Comparison of ENCODE assay signal across 14 mouse cellular contexts in genomic region chrX:142650117-142650764, GRCm38 (mm10). TPM values are rescaled to one million over a fixed set of nuclear protein-coding genes. Genes with fewer than 3 reads are reported as not detected.
DNase-seq lines count a peak whose midpoint lies in the region; ATAC-seq lines count a peak whose summit lies in the region.
"Had no signal": no experiment of that assay in that cellular context is flagged by ENCODE, and none has a peak within 500 bp of the region (broad histone marks: within the 10 kb centered on the region; RNA-seq: fewer than 3 reads in every experiment).

No protein-coding gene starts in this region.

- H3K9ac ChIP-seq in limb, embryonic 13.5 days, result no peak overlapping the region

- 42% methylated on average over 6 of the region's 6 CpGs for WGBS in limb, embryonic 13.5 days
- 76% methylated on average over 6 of the region's 6 CpGs for WGBS in limb, embryonic 10.5 days

- H3K4me2 ChIP-seq in limb, embryonic 13.5 days (replicated peaks), result no peak overlapping the region
- H3K4me2 ChIP-seq: liver, embryonic 11.5 days had no signal

- DNase-seq in frontal cortex, postnatal 25 days (ENCODE audit: low spot score in 2 of 2), result no peak
- no peak for DNase-seq in limb, embryonic 10.5 days (ENCODE audit: low spot score)
- peak; percentile 5 for DNase-seq in Muller cell, postnatal 12 days (ENCODE audit: inconsistent ontology term)
- peak; percentile 2 to 10 for DNase-seq in layer of hippocampus, postnatal 36 days
- no peak for DNase-seq in urinary bladder, postnatal 4 days (ENCODE audit: low spot score in 2 of 2)
- DNase-seq in adrenal gland, adult 2 months, result no peak
- DNase-seq: adrenal gland, postnatal 10 days; thymus, adult 2 months had no signal

- H3K4me3 ChIP-seq in limb, embryonic 13.5 days, result no peak overlapping the region
- no peak overlapping the region for H3K4me3 ChIP-seq in limb, embryonic 10.5 days
- H3K4me3 ChIP-seq: forebrain, embryonic 10.5 days had no signal

- H3K27me3 ChIP-seq in limb, embryonic 13.5 days, result peaks cover 5% of the 10 kb centered on the region; the same call in 1 of the 2 replicates
- H3K27me3 ChIP-seq in limb, embryonic 10.5 days (ENCODE audit: low read depth, poor library complexity, severe bottlenecking), result peaks cover 61% of the 10 kb centered on the region

- no peaks in the 10 kb centered on the region for H3K9me3 ChIP-seq in limb, embryonic 13.5 days
- no peaks in the 10 kb centered on the region for H3K9me3 ChIP-seq in limb, embryonic 10.5 days (replicated peaks)
- H3K9me3 ChIP-seq: forebrain, embryonic 10.5 days had no signal

- H3K36me3 ChIP-seq in limb, embryonic 13.5 days, result no peaks in the 10 kb centered on the region
- no peaks in the 10 kb centered on the region for H3K36me3 ChIP-seq in limb, embryonic 10.5 days
- H3K36me3 ChIP-seq: forebrain, embryonic 10.5 days had no signal

- H3K27ac ChIP-seq in limb, embryonic 13.5 days, result peak overlapping the region; percentile 52; the same call in 1 of the 2 replicates
- H3K27ac ChIP-seq in limb, embryonic 10.5 days, result no peak overlapping the region
- H3K27ac ChIP-seq: forebrain, embryonic 10.5 days; macrophage had no signal

- peaks cover 4% of the 10 kb centered on the region; the same call in 1 of the 2 replicates for H3K4me1 ChIP-seq in limb, embryonic 13.5 days
- no peaks in the 10 kb centered on the region for H3K4me1 ChIP-seq in limb, embryonic 10.5 days
- H3K4me1 ChIP-seq: forebrain, embryonic 10.5 days had no signal

- ATAC-seq in frontal cortex, adult (ENCODE audit: low TSS enrichment), result peak; percentile 47
- ATAC-seq in limb, embryonic 13.5 days (ENCODE audit: low FRiP score, low read depth), result peak; percentile 73
- ATAC-seq: intestine, embryonic 16.5 days had no signal

RNA-seq across cellular contexts. Expression of gene Tmem164, which starts 31.0 kb away (rescaled TPM):
- 65.5 and 69.9 TPM in 2 replicates for polyA plus RNA-seq in limb, embryonic 13.5 days (2015; fragmentation: Nextera tagmentation; extraction: Ambion mirVana)
- polyA plus RNA-seq in limb, embryonic 10.5 days (2016; fragmentation: Nextera tagmentation; extraction: Ambion mirVana), result 73.8 and 79.2 TPM in 2 replicates
- 10 to 100 TPM; 18.4 to 21.6 TPM for total RNA-seq in layer of hippocampus, postnatal 36 days (2021)
- total RNA-seq in adrenal gland, adult 2 months (2021), result 10 to 100 TPM; 26.0 to 36.3 TPM
- 16.4 and 18.9 TPM in 2 replicates for polyA plus RNA-seq in adrenal gland, adult 2 months (2012; rRNA removed)

Comparison
In these comparisons a context has a peak if more than half of its experiments do, and no peak if none do; other contexts are left out.
1. DNase-seq: peak in Muller cell, postnatal 12 days (single experiment) and layer of hippocampus, postnatal 36 days (2 of 2); none in frontal cortex, postnatal 25 days (0 of 2), limb, embryonic 10.5 days (single experiment), urinary bladder, postnatal 4 days (0 of 2) and adrenal gland, adult 2 months (single experiment).